Mouse (Mus musculus): ENCODE measurements around the gene Pdlim1. TPM values are rescaled to one million over a fixed set of nuclear protein-coding genes. Genes with fewer than 3 reads are reported as not detected.
"Not testable (repeated sequence)": the region's sequence is repeated elsewhere in the genome, so short reads cannot be mapped to it uniquely, and the experiment has no call there.

The Pdlim1 gene
- total RNA-seq, 2 experiments from 2014 or later = 15.0 to 15.8 TPM

DNA sequence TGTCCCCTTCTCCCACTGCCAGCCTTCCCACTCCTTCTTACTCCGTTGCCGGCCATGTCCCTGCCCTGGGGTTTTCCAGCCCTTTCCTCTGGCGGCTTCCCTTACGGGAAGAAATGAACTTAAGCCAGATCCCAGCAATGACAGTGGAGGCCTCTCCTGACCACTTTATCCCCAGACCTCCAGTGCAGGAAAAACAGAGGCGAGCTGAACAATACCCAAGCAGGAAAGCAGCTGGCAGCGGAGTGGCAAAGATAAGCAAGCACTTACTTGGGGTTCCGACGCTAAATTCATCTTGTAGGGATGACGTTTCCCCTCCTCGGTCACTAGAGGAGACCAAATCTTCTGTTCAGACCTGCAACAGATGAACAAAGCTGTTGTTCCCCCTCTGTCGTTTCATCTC lies 22.3 kb downstream of the Pdlim1 start:
- DNase-seq (ENCODE audit: low spot score in 2 of 2) = no peak
- intact Hi-C loops (cut with DNase I) = no loop called here

DNA sequence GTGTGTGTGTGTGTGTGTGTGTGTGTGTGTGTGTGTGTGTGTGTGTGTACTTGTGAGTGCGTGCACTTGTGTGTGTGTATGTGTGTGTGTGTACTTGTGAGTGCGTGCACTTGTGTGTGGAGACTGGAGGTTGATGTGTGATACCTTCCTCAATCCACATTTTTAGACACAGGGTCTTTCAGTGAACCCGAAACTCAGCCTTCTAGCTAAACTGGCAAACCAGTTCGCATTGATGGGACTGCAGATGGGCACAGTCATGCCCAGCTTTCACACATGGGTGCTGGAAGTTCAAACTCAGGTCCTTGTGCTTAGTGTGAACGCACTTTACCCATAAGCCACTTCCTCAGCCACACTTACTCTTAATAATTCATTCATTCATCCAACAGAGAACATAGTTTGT lies 23.2 kb downstream of the Pdlim1 start:
- intact Hi-C loops (cut with DNase I) = no loop called here
- DNase-seq (ENCODE audit: low spot score in 2 of 2) = no peak

GRCm38 (mm10) chr19:40247268-40247666 lies 24.4 kb downstream of the Pdlim1 start:
- intact Hi-C loops (cut with DNase I) = no loop called here
- DNase-seq (ENCODE audit: low spot score in 2 of 2) = no peak

DNA sequence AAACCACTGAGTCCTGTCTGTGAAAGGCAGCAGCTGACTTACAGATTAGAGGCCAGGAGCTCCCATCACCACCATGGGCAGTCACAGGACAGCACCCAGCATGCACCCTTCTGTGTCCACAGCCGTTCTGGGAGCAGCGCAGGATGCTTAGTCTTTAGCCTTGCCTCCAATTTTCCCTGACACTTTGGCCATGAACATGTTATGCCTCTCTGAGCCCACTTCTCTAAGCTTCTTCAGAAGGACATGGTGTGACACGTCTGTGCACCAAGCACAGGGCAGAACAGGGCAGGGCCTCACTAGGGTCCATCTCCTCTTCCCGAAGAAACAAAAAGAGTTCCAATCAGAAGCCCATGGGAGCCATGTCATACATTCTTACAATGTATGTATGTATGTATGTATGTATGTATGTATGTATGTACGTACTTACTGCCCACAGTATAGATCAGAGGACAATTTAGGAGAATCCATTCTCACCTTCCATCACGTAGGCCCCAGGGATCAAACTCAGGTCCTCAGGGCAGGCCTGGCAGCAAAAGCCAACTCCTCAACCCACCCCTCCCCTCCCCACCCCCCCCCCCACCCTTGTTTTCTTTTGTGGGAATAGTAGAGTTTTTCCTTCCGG lies 24.9 kb downstream of the Pdlim1 start:
- DNase-seq (ENCODE audit: low spot score in 2 of 2) = no peak
- intact Hi-C loops (cut with DNase I) = no loop called here

DNA sequence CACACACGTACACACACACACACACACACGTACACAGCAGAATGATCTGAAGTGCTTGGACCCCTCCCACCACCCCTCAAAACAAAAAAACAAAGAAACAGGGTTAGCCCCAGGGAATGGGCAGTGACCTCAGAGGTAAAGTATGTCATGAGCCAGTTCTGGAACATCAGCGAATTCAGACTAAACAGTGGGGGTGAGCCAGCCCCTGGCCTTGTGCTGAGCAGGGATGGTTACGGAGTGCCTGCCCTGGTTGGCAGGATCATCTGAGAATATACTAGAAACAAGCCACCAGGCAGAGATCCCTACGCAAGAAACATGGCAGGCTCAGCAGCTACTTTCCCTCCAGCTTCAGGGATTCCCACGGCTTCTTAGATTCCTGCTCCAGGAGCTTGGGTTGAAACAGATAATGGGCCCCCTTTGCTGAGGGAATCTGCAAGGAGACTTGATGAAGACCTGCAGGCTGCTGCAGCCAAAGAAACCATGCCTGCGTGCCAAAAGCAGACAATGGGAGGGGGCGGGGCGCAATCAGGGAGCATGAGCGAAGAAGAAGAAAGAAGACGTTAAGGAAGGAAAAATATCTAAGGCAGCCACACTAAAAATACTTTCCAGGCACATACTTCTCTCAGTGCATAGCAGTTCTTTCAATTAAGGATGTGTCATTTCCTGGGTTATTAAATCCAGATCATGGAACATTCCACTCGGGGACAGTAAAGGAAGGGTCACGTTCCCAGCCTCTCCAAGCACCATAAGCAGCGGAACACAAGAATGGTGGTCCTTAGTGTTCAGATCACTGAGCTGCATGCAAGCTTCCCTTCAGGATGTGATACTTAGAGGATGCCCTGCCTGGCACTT lies 30.6 kb downstream of the Pdlim1 start:
- intact Hi-C loops (cut with DNase I) = no loop called here

GRCm38 (mm10) chr19:40240360-40240759 lies 31.3 kb downstream of the Pdlim1 start:
- DNase-seq (ENCODE audit: low spot score in 2 of 2) = no peak
- intact Hi-C loops (cut with DNase I) = no loop called here

More for the DNA sequence above, 30.6 kb downstream of the Pdlim1 start:
- peak; percentile 10 to 19 for DNase-seq (ENCODE audit: low spot score in 2 of 2)

DNA sequence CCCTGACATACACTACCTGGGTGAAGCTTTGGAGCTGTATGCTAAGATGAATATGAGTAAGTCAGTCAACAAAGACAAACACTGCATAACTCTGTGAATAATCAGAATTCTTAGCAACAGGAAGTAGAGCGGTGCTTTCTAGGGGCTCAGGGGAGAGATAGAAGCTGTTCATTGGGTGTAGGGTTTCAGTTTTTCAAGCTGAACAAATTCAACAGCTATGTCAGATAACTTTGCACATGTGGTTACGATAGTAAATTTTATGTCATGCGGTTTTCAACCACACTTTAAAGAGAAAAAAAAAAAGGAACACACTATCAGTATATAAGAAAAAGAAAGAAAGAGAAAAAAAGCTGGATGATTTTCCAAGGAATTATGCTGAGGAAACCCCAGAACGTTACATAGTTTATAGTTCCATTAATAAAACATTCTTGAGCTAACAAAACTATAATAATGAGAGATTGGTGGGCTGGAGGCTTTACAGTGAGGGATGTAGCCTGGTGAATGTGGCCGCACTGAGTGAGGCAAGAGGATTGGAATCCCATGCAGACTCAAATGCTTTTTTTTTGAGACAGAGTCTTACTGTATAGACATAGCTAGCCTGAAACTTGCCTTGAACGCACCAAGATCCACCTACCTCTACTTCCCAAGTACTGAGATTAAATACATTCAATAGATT lies 33.3 kb downstream of the Pdlim1 start:
- intact Hi-C loops (cut with DNase I) = no loop called here

GRCm38 (mm10) chr19:40232560-40232959 lies 39.1 kb downstream of the Pdlim1 start:
- intact Hi-C loops (cut with DNase I) = no loop called here

More for the DNA sequence above, 33.3 kb downstream of the Pdlim1 start:
- DNase-seq (ENCODE audit: low spot score in 2 of 2) = no peak

DNA sequence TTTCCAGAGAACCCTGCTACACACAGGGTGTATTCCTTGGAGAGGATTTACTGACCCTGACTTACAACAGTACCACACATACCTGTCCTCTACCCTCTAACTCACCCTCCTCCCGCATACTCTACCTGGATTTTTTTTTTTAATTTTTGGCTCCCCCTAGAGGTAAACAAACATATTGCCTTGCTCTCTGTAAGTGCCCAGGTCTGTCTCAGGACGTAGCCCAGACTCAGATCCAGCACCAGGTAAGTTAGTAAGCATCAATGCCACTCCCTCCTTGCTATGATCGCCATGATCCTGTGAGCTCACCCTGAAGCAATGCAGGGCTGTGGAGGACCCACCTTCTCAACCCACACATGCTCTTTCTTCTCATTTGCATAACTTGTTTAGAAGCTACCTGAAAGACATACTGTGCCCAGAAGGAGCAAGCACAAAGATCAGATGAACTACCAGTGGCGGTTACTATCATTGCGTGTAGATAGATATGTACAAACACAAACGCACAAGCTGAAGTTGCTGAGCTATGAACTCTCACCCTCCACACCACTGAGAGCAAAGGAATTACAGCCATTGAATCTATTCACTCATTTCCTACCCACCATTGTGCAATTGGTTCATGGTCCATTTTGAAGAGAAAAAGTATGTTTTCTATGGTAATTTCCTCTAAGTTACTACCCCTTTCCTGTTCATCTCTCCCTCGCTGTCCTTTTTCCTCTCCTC lies 39.7 kb downstream of the Pdlim1 start:
- no peak for DNase-seq (ENCODE audit: low spot score in 2 of 2)
- intact Hi-C loops (cut with DNase I) = no loop called here

More at GRCm38 (mm10) chr19:40232560-40232959, 39.1 kb downstream of the Pdlim1 start:
- DNase-seq (ENCODE audit: low spot score in 2 of 2) = no peak

DNA sequence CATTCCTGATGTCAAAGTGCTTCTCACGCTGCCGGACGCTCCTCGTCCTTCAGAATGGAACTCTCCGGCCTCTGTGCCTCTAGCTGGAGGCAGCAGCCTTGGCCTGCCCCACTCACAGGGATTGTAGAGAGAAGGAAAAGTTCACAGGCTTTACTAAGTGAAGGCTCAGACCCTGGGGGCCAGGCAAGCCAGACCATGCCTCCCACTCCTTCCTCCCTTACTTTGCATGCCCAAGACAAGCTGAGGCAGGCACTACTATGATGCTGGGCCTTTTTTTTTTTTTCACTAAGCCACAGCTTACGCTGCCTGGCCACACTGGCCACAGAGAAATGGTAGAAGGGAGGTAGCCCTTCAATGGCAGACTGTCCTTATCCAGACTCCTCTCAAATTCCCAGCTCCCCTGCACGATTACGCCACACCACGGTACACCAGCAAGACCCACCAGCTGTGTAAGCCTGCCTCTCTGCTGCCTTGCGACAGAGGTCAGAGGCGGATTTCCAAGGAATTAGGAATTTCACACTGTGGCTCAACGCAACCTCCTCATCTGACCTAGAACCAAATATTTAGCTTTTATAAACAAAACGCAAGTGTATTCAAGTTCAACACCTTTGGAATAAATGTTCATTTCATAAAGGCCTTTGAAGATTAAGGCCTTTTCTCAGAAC lies 40.4 kb downstream of the Pdlim1 start:
- intact Hi-C loops (cut with DNase I) = no loop called here
- no peak for DNase-seq (ENCODE audit: low spot score in 2 of 2)

GRCm38 (mm10) chr19:40226516-40227151 lies 45.0 kb downstream of the Pdlim1 start:
- intact Hi-C loops (cut with DNase I) = no loop called here
- DNase-seq (ENCODE audit: low spot score in 2 of 2) = no peak

- DNase-seq (ENCODE audit: low spot score in 2 of 2) = no peak
- intact Hi-C loops (cut with DNase I) = loop anchor here (1.0 kb wide), 1 partner anchor 1243 kb away; no protein-coding TSS in a partner anchor
Measured at GRCm38 (mm10) chr19:40225761-40226110, 45.9 kb downstream of the Pdlim1 start.

GRCm38 (mm10) chr19:40225102-40225760 lies 46.4 kb downstream of the Pdlim1 start:
- peak; percentile 76 to 83 for DNase-seq (ENCODE audit: low spot score in 2 of 2)

DNA sequence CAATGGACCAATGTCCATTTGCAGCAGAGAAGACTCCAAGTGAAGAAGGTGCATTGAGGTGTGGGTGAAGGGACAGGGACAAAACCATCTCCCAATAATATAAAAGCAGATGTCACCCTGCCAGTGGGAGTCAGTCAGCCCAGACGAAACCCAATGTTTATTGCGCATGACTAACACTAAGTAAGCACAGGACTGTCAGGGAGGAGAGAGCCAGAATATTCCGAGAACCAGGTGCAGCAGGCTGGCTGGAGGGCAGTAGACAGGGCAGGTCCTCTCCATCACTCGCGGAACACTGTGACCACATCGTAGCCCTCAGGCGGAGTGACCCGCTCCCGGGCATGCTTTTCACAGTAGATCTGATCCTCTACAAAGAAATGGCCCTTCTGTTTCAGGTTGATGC lies 49.3 kb downstream of the Pdlim1 start:
- intact Hi-C loops (cut with DNase I) = not testable (repeated sequence)

More at GRCm38 (mm10) chr19:40225102-40225760, 46.4 kb downstream of the Pdlim1 start:
- intact Hi-C loops (cut with DNase I) = loop anchor here (1.0 kb wide), 1 partner anchor 1243 kb away; no protein-coding TSS in a partner anchor

GRCm38 (mm10) chr19:40220878-40221277 lies 50.8 kb downstream of the Pdlim1 start:
- intact Hi-C loops (cut with DNase I) = no loop called here

More for the DNA sequence above, 49.3 kb downstream of the Pdlim1 start:
- not testable (repeated sequence) for DNase-seq (ENCODE audit: low spot score in 2 of 2)

GRCm38 (mm10) chr19:40202947-40203346 lies 68.7 kb downstream of the Pdlim1 start:
- DNase-seq (ENCODE audit: low spot score in 2 of 2); intact Hi-C loops (cut with DNase I): not testable (repeated sequence)

More at GRCm38 (mm10) chr19:40220878-40221277, 50.8 kb downstream of the Pdlim1 start:
- DNase-seq (ENCODE audit: low spot score in 2 of 2) = no peak

DNA sequence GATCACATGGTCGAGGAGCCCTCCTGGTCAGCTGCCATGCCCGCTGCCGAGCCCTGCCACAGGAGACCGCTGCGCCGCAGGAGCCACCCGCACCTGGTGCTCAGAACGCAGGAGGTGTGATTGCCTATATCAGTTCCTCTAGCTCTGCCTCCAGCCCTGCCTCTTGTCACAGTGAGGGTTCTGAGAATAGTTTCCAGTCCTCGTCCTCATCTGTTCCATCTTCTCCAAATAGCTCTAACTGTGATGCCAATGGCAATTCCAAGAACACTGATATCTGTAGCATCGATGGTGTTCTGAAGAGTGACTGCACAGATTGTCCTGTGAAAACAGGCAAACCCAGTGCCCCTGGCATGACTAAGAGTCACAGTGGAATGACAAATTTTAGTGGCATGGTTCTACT lies 81.0 kb downstream of the Pdlim1 start:
- intact Hi-C loops (cut with DNase I) = no loop called here
- DNase-seq (ENCODE audit: low spot score in 2 of 2) = peak; percentile 1 to 53

- intact Hi-C loops (cut with DNase I) = no loop called here
Measured at GRCm38 (mm10) chr19:40187160-40187559, 84.5 kb downstream of the Pdlim1 start, which contains the start of gene Cyp2c70. TSS of gene Cyp2c70 (minus strand) at chr19:40187333.

More at GRCm38 (mm10) chr19:40187160-40187559, 84.5 kb downstream of the Pdlim1 start, which contains the start of gene Cyp2c70:
- DNase-seq (ENCODE audit: low spot score in 2 of 2) = no peak
